Mouse (Mus musculus) A20 (cell line): Measurements from ENCODE around the gene Dnah11.

Experiments used
- DNase-seq: peaks from one replicate; pipeline ENCODE4 v3.0.0-alpha.2; 2011; ENCODE audit warnings: low read depth, low spot score

Gene Dnah11

DNA sequence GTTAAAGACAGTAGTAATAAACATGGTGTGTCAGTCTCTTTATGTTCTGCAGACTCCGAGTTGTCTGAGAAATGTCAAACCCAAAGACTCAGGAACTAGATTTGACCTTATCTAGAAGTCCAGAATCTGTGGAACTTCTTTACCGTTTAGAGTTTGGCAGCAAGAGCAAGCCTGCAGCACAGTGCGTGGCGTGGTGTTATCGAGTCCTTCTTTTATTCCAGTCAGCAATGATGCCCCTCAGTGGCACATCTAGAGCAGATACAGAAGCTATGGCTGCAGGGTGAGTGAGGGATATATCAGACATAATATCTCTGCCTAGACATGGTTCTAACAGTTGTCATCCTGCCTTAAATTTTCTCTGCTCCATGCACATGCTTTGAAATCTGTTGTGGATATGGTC, 336.2 kb downstream of the Dnah11 start:
- DNase-seq, result no peak

GRCm38 (mm10) chr12:117861249-117861648, 337.6 kb downstream of the Dnah11 start:
- no peak for DNase-seq

GRCm38 (mm10) chr12:117860840-117861239, 338.0 kb downstream of the Dnah11 start:
- DNase-seq, result no peak

- DNase-seq, result no peak
Measured at GRCm38 (mm10) chr12:117857884-117858283, 341.0 kb downstream of the Dnah11 start.

DNA sequence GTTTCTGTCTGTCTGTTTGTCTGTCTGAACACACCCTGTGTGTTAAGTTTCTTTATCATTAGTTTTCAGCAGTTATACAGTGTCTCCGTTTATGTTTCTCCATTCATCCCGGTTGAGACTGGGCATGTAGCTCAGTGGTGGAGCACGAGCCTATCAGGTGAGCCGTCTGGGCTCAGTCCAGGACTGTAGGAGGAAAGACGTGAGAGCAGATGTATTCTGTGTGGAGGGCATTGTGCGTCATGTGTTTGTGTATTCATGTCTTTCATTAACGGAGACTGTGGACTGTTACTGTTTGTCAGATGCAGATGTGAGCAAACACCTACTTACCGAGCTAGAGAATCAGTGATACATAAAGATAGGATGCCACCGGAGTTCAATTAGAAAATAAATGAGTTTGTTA, 341.8 kb downstream of the Dnah11 start:
- DNase-seq, result no peak

DNA sequence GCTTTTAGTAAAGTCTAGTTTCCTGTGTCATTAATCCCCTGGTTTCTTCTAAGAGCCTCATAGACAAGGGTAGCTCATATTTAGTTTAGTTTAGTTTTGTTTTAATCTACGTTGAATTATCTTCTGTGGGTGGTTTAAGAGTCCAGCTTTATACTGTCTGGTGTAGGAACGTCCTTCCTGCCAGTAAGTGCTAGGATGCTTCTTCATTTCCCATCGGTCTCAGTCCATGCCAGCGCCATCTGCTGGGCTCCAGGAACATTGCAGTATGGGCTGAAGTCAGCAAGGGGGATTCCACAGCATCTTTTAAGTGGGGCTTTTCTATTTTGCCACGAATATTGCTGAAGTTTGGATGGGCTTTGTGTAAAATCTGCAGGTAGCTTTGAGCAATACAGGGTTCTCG, 345.5 kb downstream of the Dnah11 start:
- DNase-seq, result peak; percentile 56

- DNase-seq, result no peak
Measured at GRCm38 (mm10) chr12:117850472-117850871, 348.4 kb downstream of the Dnah11 start.

GRCm38 (mm10) chr12:117848621-117849020, 350.2 kb downstream of the Dnah11 start:
- no peak for DNase-seq

GRCm38 (mm10) chr12:117844917-117845316, 353.9 kb downstream of the Dnah11 start:
- DNase-seq, result peak; percentile 53

GRCm38 (mm10) chr12:117844075-117844408, 354.8 kb downstream of the Dnah11 start:
- no peak for DNase-seq

- DNase-seq, result peak; percentile 94
Measured at GRCm38 (mm10) chr12:117843302-117844074, 355.4 kb downstream of the Dnah11 start.

- peak; percentile 38 for DNase-seq
Measured at GRCm38 (mm10) chr12:117842676-117843075, 356.2 kb downstream of the Dnah11 start.

- DNase-seq, result no peak
Measured at GRCm38 (mm10) chr12:117840705-117841104, 358.1 kb downstream of the Dnah11 start.

DNA sequence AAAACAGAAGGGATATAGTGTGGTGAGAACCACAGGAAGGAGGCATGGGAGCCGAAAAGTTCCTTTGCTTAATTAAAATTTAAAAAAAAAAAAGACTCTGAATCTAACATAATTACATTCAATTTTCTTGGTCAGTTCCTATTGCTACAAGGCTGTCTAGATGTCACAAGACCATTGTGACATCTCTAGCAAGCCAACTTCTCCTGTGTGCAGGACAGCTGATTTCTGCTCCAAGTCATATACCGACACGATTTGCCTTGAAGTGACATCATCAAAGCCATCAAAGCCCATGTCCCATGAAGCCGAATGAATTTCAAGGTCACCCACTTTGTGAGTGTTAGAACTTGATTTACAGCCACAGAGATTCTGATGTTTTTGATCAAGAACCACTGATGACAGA, 361.5 kb downstream of the Dnah11 start:
- DNase-seq, result no peak

- no peak for DNase-seq
Measured at GRCm38 (mm10) chr12:117835371-117835770, 363.5 kb downstream of the Dnah11 start.

- DNase-seq, result peak; percentile 34
Measured at GRCm38 (mm10) chr12:117834652-117835051, 364.2 kb downstream of the Dnah11 start.

- DNase-seq, result no peak
Measured at GRCm38 (mm10) chr12:117832190-117832589, 366.7 kb downstream of the Dnah11 start.

- DNase-seq, result peak; percentile 74
Measured at GRCm38 (mm10) chr12:117831351-117831961, 367.4 kb downstream of the Dnah11 start.

DNA sequence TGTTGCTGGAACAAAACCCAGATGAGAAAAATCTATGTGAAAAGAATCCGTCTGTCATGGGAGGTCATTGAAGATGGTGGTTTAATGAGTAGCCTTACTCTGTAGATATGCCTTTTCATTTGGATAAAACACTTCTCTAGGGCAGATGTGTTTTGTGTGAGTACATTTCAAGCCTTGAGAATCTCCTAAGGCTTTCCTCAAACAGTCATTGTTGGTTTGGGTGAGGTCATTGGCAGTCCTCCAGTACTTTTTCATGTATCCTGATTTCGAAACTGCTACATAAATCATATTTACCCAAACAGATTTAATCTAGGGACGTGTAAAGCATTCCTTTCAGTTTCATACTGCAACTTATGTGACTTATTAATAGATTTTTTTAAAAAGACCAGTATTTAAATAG, 370.5 kb downstream of the Dnah11 start:
- DNase-seq, result no peak
